Mouse (Mus musculus): ENCODE data around the gene Ap5z1. TPM values are rescaled to one million over a fixed set of nuclear protein-coding genes. Genes with fewer than 3 reads are reported as not detected.

Ap5z1 gene
- total and polyA plus RNA-seq, 2 experiments from 2014 or later = 3.9 to 8.2 TPM

- Histone ChIP-seq H3K36me3 (replicated peaks; ENCODE audit: control insufficient read depth, insufficient read depth, low read length) (no peaks in the 10 kb centered on the region; the same call in 1 of the 2 replicates), H3K9ac (replicated peaks; ENCODE audit: low read depth, low read length) (no peak overlapping the region), H3K9me3 (replicated peaks; ENCODE audit: control insufficient read depth, low read length) (no peaks in the 10 kb centered on the region), H3K4me3 (ENCODE audit: low read depth, low read length) (no peak overlapping the region), H3K27ac (ENCODE audit: low read depth) (no peak overlapping the region), H3K27me3 (ENCODE audit: control insufficient read depth, insufficient read depth, low read length) (no peaks in the 10 kb centered on the region), H3K4me1 (ENCODE audit: control insufficient read depth, insufficient read depth) (peaks cover 14% of the 10 kb centered on the region; the same call in 1 of the 2 replicates), H3K4me2 (ENCODE audit: low read depth, low read length) (no peak overlapping the region)
- TF ChIP-seq EP300 (IDR thresholded peaks at IDR 0.05; ENCODE audit: low read depth) (no peak), CTCF (IDR thresholded peaks at IDR 0.05; ENCODE audit: low read depth) (no peak)
- 92% methylated on average over 4 of the region's 4 CpGs for WGBS
- no peak for DNase-seq (ENCODE audit: low spot score)
- ATAC-seq (ENCODE audit: insufficient read depth, low read depth) = no peak
Measured at GRCm38 (mm10) chr5:142418419-142418818, 45.3 kb upstream of the Ap5z1 start.

GRCm38 (mm10) chr5:142420317-142420716, 43.4 kb upstream of the Ap5z1 start:
- H3K27ac ChIP-seq (ENCODE audit: low read depth) = no peak overlapping the region
- H3K4me2 ChIP-seq (ENCODE audit: low read depth, low read length) = no peak overlapping the region
- no peaks in the 10 kb centered on the region for H3K9me3 ChIP-seq (replicated peaks; ENCODE audit: control insufficient read depth, low read length)
- DNase-seq (ENCODE audit: low spot score) = no peak
- H3K36me3 ChIP-seq (replicated peaks; ENCODE audit: control insufficient read depth, insufficient read depth, low read length) = no peaks in the 10 kb centered on the region; the same call in 1 of the 2 replicates
- WGBS = 76% methylated on average over 4 of the region's 4 CpGs
- ATAC-seq (ENCODE audit: insufficient read depth, low read depth) = no peak
- no peak for TF ChIP-seq CTCF (IDR thresholded peaks at IDR 0.05; ENCODE audit: low read depth)
- no peaks in the 10 kb centered on the region for H3K27me3 ChIP-seq (ENCODE audit: control insufficient read depth, insufficient read depth, low read length)
- no peak overlapping the region for H3K4me3 ChIP-seq (ENCODE audit: low read depth, low read length)
- H3K9ac ChIP-seq (replicated peaks; ENCODE audit: low read depth, low read length) = no peak overlapping the region
- peaks cover 29% of the 10 kb centered on the region for H3K4me1 ChIP-seq (ENCODE audit: control insufficient read depth, insufficient read depth)

- no peak for ATAC-seq (ENCODE audit: insufficient read depth, low read depth)
- H3K27ac ChIP-seq (ENCODE audit: low read depth) = no peak overlapping the region
Measured at GRCm38 (mm10) chr5:142420920-142421319, 42.8 kb upstream of the Ap5z1 start.

GRCm38 (mm10) chr5:142421886-142422285, 41.9 kb upstream of the Ap5z1 start:
- H3K36me3 ChIP-seq (replicated peaks; ENCODE audit: control insufficient read depth, insufficient read depth, low read length) = no peaks in the 10 kb centered on the region; the same call in 1 of the 2 replicates
- WGBS = 74% methylated on average over 5 of the region's 5 CpGs
- no peak overlapping the region for H3K4me2 ChIP-seq (ENCODE audit: low read depth, low read length)
- H3K9ac ChIP-seq (replicated peaks; ENCODE audit: low read depth, low read length) = no peak overlapping the region
- H3K4me3 ChIP-seq (ENCODE audit: low read depth, low read length) = no peak overlapping the region
- H3K9me3 ChIP-seq (replicated peaks; ENCODE audit: control insufficient read depth, low read length) = no peaks in the 10 kb centered on the region
- H3K27me3 ChIP-seq (ENCODE audit: control insufficient read depth, insufficient read depth, low read length) = no peaks in the 10 kb centered on the region
- H3K27ac ChIP-seq (ENCODE audit: low read depth) = no peak overlapping the region
- DNase-seq (ENCODE audit: low spot score) = no peak
- ATAC-seq (ENCODE audit: insufficient read depth, low read depth) = no peak
- peaks cover 36% of the 10 kb centered on the region for H3K4me1 ChIP-seq (ENCODE audit: control insufficient read depth, insufficient read depth)
- TF ChIP-seq CTCF (IDR thresholded peaks at IDR 0.05; ENCODE audit: low read depth) = no peak
- TF ChIP-seq EP300 (IDR thresholded peaks at IDR 0.05; ENCODE audit: low read depth) = no peak

More at GRCm38 (mm10) chr5:142420920-142421319, 42.8 kb upstream of the Ap5z1 start:
- TF ChIP-seq EP300 (IDR thresholded peaks at IDR 0.05; ENCODE audit: low read depth) (no peak), CTCF (IDR thresholded peaks at IDR 0.05; ENCODE audit: low read depth) (no peak)
- Histone ChIP-seq H3K4me1 (ENCODE audit: control insufficient read depth, insufficient read depth) (peaks cover 34% of the 10 kb centered on the region), H3K36me3 (replicated peaks; ENCODE audit: control insufficient read depth, insufficient read depth, low read length) (no peaks in the 10 kb centered on the region; the same call in 1 of the 2 replicates), H3K9me3 (replicated peaks; ENCODE audit: control insufficient read depth, low read length) (no peaks in the 10 kb centered on the region), H3K4me3 (ENCODE audit: low read depth, low read length) (no peak overlapping the region), H3K9ac (replicated peaks; ENCODE audit: low read depth, low read length) (no peak overlapping the region), H3K4me2 (ENCODE audit: low read depth, low read length) (no peak overlapping the region), H3K27me3 (ENCODE audit: control insufficient read depth, insufficient read depth, low read length) (no peaks in the 10 kb centered on the region)
- DNase-seq (ENCODE audit: low spot score) = no peak
- WGBS = 57% methylated on average over 9 of the region's 9 CpGs

DNA sequence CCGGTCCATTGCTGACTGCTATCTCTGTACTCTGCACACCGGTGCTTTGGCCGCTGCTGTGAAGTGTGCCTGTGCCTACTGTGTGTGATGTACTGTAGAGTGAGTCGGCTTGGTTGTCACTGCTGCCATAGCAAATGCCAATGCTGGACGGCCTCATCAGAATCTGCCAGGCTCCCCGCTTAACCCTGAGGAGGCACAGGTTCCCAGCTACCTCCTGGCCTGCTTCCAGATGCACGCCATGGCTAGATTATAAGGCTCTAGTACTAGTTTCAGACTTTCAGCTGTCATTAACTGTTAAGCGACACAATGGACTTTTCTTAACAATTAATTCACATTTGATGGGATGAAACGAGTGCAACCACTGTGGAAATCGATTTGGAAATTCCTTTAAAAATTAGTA, 40.6 kb upstream of the Ap5z1 start:
- Histone ChIP-seq H3K4me1 (ENCODE audit: control insufficient read depth, insufficient read depth) (peaks cover 48% of the 10 kb centered on the region), H3K36me3 (replicated peaks; ENCODE audit: control insufficient read depth, insufficient read depth, low read length) (no peaks in the 10 kb centered on the region; the same call in 1 of the 2 replicates), H3K4me2 (ENCODE audit: low read depth, low read length) (no peak overlapping the region), H3K9ac (replicated peaks; ENCODE audit: low read depth, low read length) (no peak overlapping the region), H3K4me3 (ENCODE audit: low read depth, low read length) (no peak overlapping the region), H3K27me3 (ENCODE audit: control insufficient read depth, insufficient read depth, low read length) (no peaks in the 10 kb centered on the region), H3K9me3 (replicated peaks; ENCODE audit: control insufficient read depth, low read length) (no peaks in the 10 kb centered on the region), H3K27ac (ENCODE audit: low read depth) (no peak overlapping the region)
- no peak for DNase-seq (ENCODE audit: low spot score)
- WGBS = 55% methylated on average over 10 of the region's 10 CpGs
- TF ChIP-seq EP300 (IDR thresholded peaks at IDR 0.05; ENCODE audit: low read depth) (no peak), CTCF (IDR thresholded peaks at IDR 0.05; ENCODE audit: low read depth) (no peak)
- no peak for ATAC-seq (ENCODE audit: insufficient read depth, low read depth)

GRCm38 (mm10) chr5:142423701-142424100, 40.0 kb upstream of the Ap5z1 start:
- TF ChIP-seq EP300 (IDR thresholded peaks at IDR 0.05; ENCODE audit: low read depth) (no peak), CTCF (IDR thresholded peaks at IDR 0.05; ENCODE audit: low read depth) (no peak)
- H3K36me3 ChIP-seq (replicated peaks; ENCODE audit: control insufficient read depth, insufficient read depth, low read length) = no peaks in the 10 kb centered on the region; the same call in 1 of the 2 replicates
- DNase-seq (ENCODE audit: low spot score) = no peak
- no peak overlapping the region for H3K9ac ChIP-seq (replicated peaks; ENCODE audit: low read depth, low read length)
- H3K4me3 ChIP-seq (ENCODE audit: low read depth, low read length) = no peak overlapping the region
- no peaks in the 10 kb centered on the region for H3K27me3 ChIP-seq (ENCODE audit: control insufficient read depth, insufficient read depth, low read length)
- H3K4me2 ChIP-seq (ENCODE audit: low read depth, low read length) = 0 out of 2 replicates have a peak overlapping the region, but pooled peaks have one; percentile 21
- 56% methylated on average over 3 of the region's 3 CpGs for WGBS
- H3K4me1 ChIP-seq (ENCODE audit: control insufficient read depth, insufficient read depth) = peaks cover 52% of the 10 kb centered on the region
- no peaks in the 10 kb centered on the region for H3K9me3 ChIP-seq (replicated peaks; ENCODE audit: control insufficient read depth, low read length)
- no peak for ATAC-seq (ENCODE audit: insufficient read depth, low read depth)
- no peak overlapping the region for H3K27ac ChIP-seq (ENCODE audit: low read depth)
